Mouse (Mus musculus): ENCODE measurements around the gene Cd3d. TPM values are rescaled to one million over a fixed set of nuclear protein-coding genes. Genes with fewer than 3 reads are reported as not detected.

Gene Cd3d
- polyA plus RNA-seq, 1 experiment from 2014 or later: not detected

DNA sequence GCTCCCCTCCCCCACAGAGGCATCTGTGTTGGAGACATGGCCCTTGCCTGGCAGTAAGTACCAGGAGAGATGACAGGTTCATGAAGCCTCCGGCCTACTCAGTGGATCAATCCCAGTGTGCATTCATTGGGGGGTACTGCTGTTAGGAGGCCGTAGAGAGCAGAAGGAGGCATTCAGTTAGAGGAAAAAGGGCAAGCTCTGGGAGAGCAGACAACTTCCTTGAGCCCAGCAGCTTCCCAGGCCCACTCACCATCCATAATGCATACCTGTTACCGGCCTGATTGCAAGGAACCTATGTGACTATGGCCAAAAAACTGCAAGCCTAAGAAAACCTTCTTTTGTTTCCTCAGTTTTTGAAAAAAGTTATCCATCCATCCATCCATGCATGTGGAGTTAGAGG is 52.9 kb downstream of the Cd3d start:
- no peak overlapping the region for H3K27ac ChIP-seq (ENCODE audit: low read depth, low read length)
- 0 out of 2 replicates have a peak, but pooled peaks cover 2% of the 10 kb centered on the region for H3K27me3 ChIP-seq (ENCODE audit: control insufficient read depth, insufficient read depth, low read length)
- no peak for DNase-seq (ENCODE audit: low spot score)
- no peak overlapping the region for H3K9ac ChIP-seq (ENCODE audit: low read length)
- 86% methylated on average over 3 of the region's 3 CpGs for WGBS
- H3K4me2 ChIP-seq (ENCODE audit: low read depth): no peak overlapping the region
- H3K4me1 ChIP-seq (ENCODE audit: control insufficient read depth, insufficient read depth, low read length): no peaks in the 10 kb centered on the region
- H3K9me3 ChIP-seq (ENCODE audit: control insufficient read depth, low read length): no peaks in the 10 kb centered on the region
- H3K36me3 ChIP-seq (ENCODE audit: control insufficient read depth, insufficient read depth, low read length): no peaks in the 10 kb centered on the region
- ATAC-seq (ENCODE audit: insufficient read depth, low FRiP score, low TSS enrichment): no peak
- H3K4me3 ChIP-seq (ENCODE audit: low read depth, low read length): no peak overlapping the region

Other genes with a start within 250 kb of the Cd3d start
- gene Phldb1, start 246.6 kb upstream of the Cd3d start, polyA plus RNA-seq (2014; fragmentation: Nextera tagmentation; extraction: Ambion mirVana): 44.3 and 47.7 TPM in 2 replicates
- 211 and 214 TPM in 2 replicates for gene Arcn1, start 213.9 kb upstream of the Cd3d start, polyA plus RNA-seq (2014; fragmentation: Nextera tagmentation; extraction: Ambion mirVana)
- gene Ift46, start 213.9 kb upstream of the Cd3d start, polyA plus RNA-seq (2014; fragmentation: Nextera tagmentation; extraction: Ambion mirVana): 144 and 145 TPM in 2 replicates
- gene Tmem25, start 182.5 kb upstream of the Cd3d start, polyA plus RNA-seq (2014; fragmentation: Nextera tagmentation; extraction: Ambion mirVana): 3.1 and 3.3 TPM in 2 replicates
- gene Ttc36, start 178.7 kb upstream of the Cd3d start, polyA plus RNA-seq (2014; fragmentation: Nextera tagmentation; extraction: Ambion mirVana): not detected in 2 replicates
- 13.4 and 13.5 TPM in 2 replicates for gene Kmt2a, start 100.5 kb upstream of the Cd3d start, polyA plus RNA-seq (2014; fragmentation: Nextera tagmentation; extraction: Ambion mirVana)
- gene Atp5l, start 61.0 kb upstream of the Cd3d start, polyA plus RNA-seq (2014; fragmentation: Nextera tagmentation; extraction: Ambion mirVana): 555 and 597 TPM in 2 replicates
- 38.2 and 38.3 TPM in 2 replicates for gene Ube4a, start 16.2 kb upstream of the Cd3d start, polyA plus RNA-seq (2014; fragmentation: Nextera tagmentation; extraction: Ambion mirVana)
- gene Cd3g, start 1.4 kb upstream of the Cd3d start, polyA plus RNA-seq (2014; fragmentation: Nextera tagmentation; extraction: Ambion mirVana): not detected in 2 replicates
- gene Cd3e, start 27.8 kb downstream of the Cd3d start, polyA plus RNA-seq (2014; fragmentation: Nextera tagmentation; extraction: Ambion mirVana): not detected in 2 replicates
- gene Mpzl2, start 58.0 kb downstream of the Cd3d start, polyA plus RNA-seq (2014; fragmentation: Nextera tagmentation; extraction: Ambion mirVana): 3.7 and 3.9 TPM in 2 replicates
- 1.8 and 1.9 TPM in 2 replicates for gene Mpzl3, start 73.4 kb downstream of the Cd3d start, polyA plus RNA-seq (2014; fragmentation: Nextera tagmentation; extraction: Ambion mirVana)
- 0.09 and 0.99 TPM in 2 replicates for gene Jaml, start 97.4 kb downstream of the Cd3d start, polyA plus RNA-seq (2014; fragmentation: Nextera tagmentation; extraction: Ambion mirVana)
- gene Scn2b, start 136.0 kb downstream of the Cd3d start, polyA plus RNA-seq (2014; fragmentation: Nextera tagmentation; extraction: Ambion mirVana): 3.4 and 4.4 TPM in 2 replicates
- 0.12 TPM in 2 replicates for gene Scn4b, start 156.6 kb downstream of the Cd3d start, polyA plus RNA-seq (2014; fragmentation: Nextera tagmentation; extraction: Ambion mirVana)
- not detected in 2 replicates for gene BC049352, start 200.2 kb downstream of the Cd3d start, polyA plus RNA-seq (2014; fragmentation: Nextera tagmentation; extraction: Ambion mirVana)
- gene Tmprss4, start 222.3 kb downstream of the Cd3d start, polyA plus RNA-seq (2014; fragmentation: Nextera tagmentation; extraction: Ambion mirVana): not detected in 2 replicates

Data from neural tube, embryonic 11.5 days (tissue).